Mouse (Mus musculus) layer of hippocampus, postnatal 10 days (tissue): ENCODE measurements around the gene Fam72a. TPM values are rescaled to one million over a fixed set of nuclear protein-coding genes. Genes with fewer than 3 reads are reported as not detected.

ENCODE experiments used
- DNase-seq, 2 experiments: peaks; one replicate each; pipeline ENCODE4 v3.0.0; 2021; ENCODE audit warnings: low spot score in 2 of 2
- long read RNA-seq: library from polyadenylated mRNA; stranded (forward); transcript quantifications from one replicate; pipeline ENCODE4 v2.0.0, GENCODE M21; 2023
- total RNA-seq, 2 experiments: library from RNA; stranded (reverse); gene quantifications; 2 replicates each; pipeline ENCODE4 v1.2.3; 2021

Fam72a gene
- total RNA-seq = 1 to 10 TPM; 1.5 to 1.7 TPM
- long read RNA-seq, partial matches to known transcripts = 0 of 2 reads
- long read RNA-seq, other reads (novel, unspliced or antisense) = 1 of 2 reads

DNA sequence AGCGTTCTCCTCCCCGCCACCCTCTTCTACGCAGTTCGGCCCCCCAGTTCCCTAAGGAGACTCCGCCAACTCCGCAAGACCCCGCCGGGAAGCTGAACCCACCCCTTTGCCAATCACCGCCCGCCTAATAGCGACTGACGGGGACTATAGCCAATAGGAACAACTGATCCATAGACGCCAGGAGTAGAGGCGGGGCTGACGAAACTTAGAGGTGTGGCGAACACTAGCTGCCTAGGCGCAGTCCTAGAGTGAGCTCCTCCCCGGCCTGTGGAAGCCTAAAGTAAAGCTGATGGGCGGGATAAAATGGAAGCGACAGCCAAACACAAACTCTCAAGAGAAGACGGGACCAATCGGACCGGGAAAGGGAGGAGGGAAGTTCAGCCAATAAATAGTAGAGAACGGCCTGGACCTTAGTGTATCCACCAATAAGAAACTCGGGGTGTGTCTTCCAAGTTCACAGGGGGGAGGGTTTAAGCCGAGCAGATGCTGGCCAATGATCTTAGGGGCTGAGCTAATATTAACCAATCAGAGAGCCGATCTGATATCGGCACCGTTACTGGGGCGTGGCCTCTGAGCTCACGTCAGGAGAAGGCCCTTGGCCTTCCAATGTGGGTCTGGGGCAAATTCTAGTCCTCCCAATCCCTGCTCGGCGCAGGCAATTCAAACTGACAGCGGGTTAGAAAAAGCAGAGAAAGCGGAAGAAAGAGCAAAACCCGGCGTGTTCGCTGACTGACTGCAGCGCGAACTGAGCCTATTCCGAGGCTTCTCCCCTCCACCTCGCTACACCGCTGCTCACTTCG, at the start of gene Fam72a, which contains the start of gene Srgap2:
Gene Fam72a, plus strand, starts transcription at position 623 of the 800 bp plus-strand sequence.
Gene Srgap2, minus strand, starts transcription at position 72 of the 800 bp plus-strand sequence.
- peak; percentile 97 to 98 for DNase-seq

DNA sequence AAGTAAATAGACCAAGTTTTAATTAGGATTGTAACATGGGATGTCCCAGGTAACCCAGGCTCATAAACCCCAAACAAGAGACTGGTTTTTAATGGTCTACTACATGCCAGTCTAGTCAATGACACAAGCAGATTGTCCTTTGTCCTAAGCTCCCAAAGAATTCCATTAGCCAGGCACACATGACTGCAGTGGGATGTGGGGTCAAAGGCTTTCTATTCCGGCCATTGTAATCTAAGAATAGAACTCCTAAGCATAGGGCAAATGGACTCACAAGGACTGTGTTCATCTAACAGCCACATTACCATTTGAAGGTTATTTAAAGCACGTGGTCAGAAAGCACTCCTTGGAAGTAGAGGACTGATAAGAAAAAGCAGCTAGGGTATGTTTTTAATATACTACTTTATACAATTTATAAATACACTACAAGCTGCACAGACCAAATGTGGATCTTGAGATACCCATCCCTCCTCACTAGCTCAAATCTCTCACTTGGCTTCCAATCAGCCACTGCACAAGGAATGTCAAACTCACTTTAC, 48.9 kb upstream of the Fam72a start:
- DNase-seq = no peak

DNA sequence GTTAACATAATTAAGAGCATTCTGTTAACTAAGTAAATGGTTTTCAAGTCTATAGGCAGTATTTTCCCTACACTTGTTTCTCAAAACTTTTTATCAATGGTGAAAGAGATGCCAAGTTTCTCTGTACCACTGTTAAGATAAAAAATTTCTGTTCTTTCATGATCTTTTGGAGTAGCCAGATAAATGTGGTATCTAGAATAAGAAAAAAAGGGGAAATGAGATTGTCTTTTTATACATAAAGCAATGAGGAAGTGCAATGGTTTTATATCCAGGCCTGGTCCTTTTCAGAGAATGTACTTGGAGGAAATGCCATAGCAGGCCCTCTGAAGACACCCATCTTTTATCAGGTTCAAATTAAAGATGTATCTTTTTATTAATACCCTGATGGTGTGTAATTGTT, 46.3 kb upstream of the Fam72a start:
- no peak for DNase-seq

DNA sequence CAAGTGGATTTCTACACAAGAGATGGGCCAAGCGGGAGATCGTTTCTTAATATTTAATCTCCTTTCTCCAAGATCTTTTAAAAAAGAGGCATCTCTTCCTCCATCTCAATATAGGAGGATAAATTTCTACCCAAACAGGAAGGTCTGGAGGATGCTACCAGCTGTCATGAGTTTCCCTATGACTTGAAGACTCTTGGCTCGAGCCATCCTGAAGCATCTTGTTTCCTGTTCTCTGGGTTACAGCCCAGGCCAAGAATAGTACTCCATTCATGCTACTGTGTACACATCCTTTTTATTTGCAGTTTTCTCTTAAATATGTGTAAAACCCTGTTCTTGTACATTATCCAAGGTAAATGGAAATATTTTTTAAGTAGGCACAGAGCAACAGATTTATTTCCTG, 45.5 kb upstream of the Fam72a start:
- no peak for DNase-seq

DNA sequence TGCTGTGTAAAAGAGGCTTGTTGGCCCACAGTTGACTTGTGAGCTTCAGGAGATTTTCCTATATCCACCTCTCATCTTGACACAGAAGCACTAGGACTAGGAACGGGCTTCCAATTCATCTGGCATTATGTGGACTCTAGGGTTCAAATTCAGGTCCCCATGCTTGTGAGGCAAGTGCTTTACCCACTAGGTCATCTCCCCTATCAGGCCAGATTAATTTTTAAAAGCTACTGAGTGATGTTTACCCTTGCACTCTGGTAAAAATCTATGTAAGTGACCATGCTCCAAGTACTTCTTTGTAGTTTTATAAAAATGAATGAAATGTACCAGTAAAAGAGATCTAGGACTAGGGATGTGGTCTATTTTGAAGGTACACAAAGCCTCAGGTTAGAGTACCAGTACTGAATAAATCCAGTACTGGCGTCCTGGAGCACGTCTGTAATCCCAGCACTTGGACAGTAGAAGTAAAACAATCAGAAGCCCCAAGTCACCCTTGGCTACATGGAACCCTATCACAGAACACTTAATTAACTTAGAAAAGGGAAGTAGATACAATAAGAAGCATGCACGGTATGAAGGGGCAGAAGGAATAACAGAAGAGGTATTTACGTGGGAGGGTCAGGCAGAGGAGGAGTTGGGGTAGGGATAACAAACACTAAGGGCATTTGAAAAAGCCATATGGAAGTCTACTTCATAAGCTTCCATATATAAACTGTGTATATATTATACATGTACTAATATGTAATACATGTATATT, 41.4 kb upstream of the Fam72a start:
- no peak for DNase-seq

DNA sequence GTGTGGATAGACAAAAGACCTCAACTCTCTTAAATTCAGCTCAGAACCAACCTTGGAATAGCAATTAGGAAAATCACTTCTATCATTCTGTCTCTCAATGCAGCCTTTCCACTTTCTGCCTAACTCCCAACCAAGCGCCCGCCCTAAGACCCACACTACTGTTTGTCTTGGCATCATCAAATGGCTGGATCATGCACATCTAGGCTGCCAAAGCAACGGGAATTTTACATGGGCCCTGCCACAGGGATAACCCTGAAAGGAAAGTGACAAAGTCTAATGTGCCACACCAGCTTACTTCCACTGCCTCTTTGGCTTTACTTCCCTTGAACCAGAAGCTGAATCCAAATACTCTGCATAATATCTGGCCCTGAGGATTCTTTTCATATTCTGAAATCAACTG, 38.4 kb upstream of the Fam72a start:
- no peak for DNase-seq

DNA sequence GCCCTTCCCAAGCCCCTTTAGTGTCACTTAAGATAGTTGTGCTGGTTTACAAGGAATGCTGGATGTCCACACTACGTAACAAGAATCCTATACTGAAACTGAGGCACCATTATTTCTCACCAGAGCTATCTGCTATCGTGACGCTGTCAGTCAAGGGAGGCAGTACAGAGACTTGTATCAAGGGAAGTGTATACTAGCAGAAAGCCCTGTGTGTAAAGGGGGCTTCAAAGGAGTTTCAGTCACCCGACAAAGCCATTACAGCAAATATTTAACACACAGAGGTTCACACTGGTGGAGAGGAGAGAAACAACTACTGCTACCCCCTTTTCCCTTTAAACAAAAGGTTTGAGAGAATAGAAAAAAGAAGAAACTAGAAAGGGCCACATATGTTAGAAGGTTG, 36.1 kb upstream of the Fam72a start:
- DNase-seq = no peak

DNA sequence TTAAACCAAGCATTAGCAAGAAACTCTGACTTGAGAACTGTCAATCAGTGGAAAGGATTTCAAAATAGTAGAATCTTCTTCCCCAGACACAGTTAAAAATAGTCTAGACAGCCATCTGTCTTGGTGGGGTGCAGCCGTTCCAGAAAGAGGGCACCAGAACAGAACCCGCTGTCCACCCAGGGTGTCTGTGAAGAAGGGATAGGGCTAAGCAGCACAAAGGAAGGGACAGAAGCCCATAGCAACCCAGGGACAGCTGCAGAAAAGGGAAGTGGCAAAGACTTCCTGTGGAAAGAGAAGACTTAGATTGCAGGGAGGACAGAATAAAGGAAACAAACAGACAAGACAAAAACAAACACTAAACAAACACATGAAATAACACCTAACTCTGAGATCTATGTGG, 35.3 kb upstream of the Fam72a start:
- DNase-seq = no peak

DNA sequence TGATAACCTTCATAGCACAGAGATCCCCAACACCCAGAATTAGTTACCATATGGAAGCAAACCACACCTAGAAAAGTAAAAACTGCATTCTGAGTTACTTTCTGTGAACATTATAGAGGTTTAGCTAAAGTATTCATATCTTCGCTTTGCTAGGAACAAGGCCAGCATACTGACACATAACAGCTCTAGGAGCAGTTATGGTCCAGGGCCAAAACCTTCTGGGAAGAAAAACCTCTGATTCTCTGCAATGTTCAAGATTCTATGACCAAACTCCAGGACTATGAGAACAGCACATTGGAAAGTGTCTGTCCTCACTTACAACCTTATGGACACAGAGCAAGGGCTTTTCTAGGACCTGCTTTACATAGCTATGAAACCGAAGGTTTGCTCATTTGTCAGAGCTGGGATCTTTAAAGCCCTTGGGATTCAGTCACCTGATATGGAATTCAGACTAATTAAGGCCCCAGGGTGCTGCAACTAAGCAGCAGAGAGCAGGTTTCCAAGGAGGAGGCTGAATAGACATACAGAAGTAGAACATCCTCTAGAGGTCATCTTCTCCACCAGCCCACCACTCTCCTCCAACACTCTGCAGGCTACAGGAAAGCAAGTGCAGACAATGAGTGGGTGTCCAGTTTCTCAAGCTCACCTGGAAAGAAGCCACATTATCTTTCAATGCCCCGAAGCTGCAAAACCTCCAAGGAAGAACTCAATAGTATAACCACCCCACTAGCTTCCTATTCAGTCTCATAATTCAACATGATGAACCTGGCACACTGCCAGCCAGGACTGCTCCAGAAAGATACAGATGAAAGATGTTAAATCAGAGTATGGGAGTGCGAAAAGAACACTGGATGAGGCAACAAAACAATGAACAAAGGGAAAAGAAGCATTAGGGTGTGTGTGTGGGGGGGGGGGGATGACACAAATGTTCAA, 33.5 kb upstream of the Fam72a start:
- no peak for DNase-seq

DNA sequence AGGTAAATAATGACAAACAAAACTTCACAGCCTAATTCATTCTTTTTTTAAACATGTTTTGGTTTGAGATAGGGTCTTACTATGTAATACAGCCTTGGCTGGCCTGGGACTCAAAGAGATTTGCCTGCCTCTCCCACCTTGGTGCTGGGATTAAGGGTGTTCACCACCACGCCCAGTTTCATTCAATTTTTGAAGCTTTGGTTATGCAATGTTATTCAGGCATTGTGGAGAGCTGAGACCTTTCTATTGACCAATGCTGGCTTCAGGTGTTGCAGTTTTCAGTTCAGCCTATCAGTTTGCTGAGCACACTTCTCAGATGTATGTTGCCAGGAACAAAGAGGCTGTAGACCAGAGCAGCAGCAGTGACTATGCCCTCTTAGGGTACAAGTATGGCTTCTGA, 29.5 kb upstream of the Fam72a start:
- no peak for DNase-seq

DNA sequence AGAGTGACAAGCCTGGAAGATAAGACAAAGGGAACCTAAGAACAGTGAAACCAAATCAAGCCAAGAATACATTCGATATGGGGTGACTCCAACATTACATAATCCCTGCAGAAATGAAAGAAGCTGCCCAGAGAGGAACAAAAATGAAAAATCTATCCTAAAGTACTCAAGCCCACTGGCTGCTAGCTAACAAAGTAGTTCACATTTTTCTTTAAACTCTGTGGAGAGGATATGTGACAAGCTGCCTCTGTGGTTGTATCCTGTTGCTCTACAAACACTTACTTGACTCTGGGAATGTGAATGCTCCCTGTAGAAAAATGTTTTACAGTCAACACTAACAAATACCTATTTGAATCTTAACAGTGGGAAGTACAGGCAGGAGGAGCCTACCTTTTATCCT, 26.0 kb upstream of the Fam72a start:
- DNase-seq = no peak

DNA sequence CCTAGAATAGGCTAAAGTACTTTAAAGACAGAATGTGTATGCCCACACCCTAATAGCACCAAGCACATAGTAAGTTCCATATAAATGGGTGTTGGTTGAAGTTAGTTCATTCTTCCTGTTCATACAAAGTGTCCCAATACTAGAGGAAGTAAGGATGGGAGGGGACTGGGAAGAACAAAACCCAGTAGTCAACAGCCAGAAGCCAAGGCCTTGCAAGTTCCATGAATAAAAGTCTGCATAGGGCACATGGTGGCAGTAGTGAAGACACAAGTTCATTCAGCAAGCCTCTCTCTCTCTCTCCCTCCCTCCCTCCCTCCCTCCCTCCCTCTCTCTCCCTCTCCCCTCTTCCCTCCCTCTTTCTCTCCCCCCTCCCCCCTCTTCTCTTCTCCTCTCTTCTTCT, 16.6 kb upstream of the Fam72a start:
- DNase-seq = no peak

DNA sequence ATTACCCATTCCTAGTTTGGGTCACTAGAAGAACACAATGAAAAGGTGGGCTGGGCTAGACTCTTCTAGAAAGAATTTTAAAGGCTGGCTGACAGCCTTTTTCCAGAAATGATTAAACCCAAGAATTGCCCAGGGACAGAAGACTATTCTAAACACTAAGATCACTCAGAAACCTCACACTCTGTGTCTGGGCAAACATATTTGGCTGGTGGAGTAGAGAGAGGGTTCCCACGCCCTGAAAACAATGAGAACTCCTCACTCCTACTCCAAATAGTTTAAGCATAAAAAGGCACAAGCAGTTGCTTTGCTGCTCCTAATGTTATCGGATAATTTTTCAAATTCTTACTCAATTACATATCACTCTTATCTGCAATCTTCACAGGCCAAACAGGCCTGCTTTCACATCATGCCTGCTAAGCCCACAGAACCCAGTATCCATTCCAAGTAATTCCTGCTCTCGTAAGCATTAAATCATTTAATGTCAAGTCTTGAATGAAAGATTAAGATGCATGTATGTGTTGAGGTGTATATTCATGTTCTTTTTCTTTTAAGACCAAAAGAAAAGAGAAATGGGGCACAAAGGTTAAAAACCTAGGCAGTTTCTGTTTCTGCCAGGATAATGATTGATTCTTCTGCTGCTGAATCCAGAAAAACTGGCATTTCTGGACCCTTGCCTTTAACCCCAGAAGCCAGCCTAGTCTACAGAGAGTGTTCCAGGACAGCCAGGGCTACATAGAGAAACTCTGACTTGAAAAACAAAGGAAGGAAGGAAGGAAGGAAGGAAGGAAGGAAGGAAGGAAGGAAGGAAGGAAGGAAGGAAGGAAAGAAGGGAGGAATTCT, 15.8 kb upstream of the Fam72a start:
- DNase-seq = no peak

DNA sequence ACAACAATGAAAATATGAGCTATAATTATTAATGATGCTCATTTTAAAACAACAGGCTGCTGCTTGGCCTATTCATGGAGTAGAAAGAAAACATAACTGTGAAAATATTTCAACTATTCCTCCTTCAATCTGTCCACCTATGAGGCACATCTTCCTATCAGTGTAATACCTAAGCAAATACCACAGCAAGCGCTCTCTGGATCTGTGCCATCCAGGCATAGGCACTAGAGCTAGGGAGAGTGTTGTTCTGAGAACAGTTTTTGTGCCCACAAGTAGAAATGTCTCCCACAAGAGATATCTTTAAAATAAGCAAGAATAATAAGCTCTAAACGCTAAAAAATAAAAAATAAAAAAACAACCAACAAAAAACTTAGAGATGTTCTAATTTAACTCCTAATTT, 14.6 kb upstream of the Fam72a start:
- DNase-seq = no peak

DNA sequence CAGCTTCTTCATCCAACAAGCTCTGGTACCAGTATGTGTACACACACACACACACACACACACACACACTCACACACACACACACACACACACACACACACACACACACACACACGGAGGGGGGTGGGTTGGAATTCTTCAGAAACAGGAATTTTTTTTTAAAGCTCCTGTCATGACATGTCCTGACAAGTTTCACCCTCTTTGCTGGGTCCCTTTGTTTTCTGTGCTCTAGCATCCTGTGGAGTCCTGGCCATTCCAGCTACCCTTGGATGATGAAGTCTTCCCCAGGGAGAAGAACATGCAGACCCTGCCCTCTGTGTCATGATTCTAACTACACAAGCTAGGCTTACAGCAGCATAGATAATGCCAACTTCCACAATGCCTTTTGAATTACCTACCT, 13.5 kb upstream of the Fam72a start:
- DNase-seq = no peak

DNA sequence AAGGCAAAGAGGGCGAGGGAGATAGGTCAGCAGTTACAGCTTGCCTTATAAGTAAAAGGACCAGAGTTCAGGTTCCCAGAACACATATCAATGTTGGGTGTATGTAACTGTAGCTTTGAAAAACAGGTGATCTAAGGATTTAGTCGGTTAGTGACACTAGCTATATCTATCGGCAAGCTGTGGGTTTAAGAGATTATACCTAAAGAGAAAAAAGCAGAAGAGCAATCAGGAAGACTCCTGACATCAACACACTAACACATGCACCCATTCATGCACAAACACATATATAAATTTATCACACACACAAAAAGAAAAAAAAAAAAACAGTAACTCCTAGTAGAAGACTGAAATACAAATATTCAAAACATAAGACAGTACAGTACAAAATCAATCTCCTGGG, 11.1 kb upstream of the Fam72a start:
- DNase-seq = no peak

DNA sequence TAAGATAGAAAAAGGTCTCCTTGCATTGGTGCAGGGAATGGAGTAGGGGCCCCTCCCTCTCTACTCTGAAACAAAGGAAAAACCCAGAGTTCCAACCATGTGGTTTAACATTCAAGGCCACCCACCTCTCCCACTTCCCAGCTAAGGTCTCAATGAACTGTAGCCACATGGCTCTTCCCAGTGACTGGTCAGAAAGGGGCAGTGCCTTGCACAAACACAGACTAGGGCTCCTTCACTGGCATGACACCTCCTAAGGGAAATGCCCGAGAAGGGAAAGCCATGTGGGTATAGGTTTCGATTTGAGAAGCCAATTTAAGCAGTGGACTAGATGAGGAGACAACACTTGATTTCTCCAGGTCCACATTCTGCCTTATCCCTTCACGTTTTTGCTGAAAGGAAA, 3.9 kb upstream of the Fam72a start:
- peak; percentile 14 to 34 for DNase-seq

DNA sequence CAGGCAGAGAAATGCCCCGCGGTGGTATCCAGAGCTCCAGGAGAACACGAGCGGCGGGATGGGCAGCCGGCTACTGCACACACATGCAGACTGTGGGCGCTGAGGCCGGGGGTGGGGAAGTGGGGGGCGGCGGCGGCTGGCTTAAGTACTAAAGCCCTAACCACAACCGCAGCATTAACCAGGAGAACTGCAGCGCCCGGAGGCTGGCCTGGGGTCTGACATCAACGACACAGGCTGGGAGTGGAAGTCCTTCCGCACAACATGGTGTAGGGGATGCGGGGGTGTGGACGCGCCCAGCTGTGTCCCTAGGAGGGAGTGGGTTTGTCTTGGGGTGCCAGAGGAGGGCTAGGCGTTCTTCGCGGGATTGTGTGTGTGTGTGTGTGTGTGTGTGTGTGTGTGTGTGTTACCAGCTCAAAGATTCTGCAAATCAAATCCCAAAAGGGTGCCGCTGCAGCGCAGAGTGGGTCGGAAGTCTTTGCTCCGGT, 2.6 kb upstream of the Fam72a start:
- peak; percentile 63 to 69 for DNase-seq

DNA sequence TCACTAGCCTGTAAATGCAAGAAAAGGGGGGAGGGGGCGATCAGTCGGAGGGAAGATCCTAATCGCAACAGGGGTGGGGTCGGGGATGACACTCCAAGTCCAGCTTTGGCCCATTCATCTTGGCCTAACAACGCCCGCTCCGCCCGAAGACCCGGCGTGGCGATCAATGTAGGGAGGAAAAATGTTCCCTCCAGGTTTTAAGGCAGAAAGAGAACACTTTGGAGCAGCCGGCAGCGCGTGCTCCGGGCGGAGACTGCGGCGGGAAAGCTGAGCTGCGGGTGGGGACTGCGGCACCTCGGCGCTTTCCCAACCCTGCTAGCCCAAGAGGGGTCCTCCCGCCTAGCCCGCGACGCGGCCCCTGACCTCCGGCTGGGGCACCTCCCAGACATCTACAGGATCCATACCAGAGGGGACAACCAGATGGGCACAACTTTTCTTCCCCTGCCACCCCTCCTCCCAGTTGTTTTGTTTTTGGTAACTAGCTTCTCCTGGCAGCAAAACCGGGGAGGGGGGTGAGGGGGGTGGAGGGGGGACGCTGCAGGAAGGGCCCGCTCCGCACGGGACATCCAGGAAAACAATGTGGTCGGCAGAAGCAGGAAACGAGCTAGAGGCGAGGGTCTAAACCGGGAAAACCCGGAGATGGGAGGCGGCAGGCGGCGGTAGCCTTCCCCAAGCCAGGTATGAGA, 2.0 kb upstream of the Fam72a start:
- DNase-seq = peak; percentile 53 to 61
